Mouse (Mus musculus) limb, embryonic 13.5 days (tissue): ENCODE results near the gene Lama5. TPM values are rescaled to one million over a fixed set of nuclear protein-coding genes. Genes with fewer than 3 reads are reported as not detected.
A peak's percentile ranks its signal among the peaks of the same experiment; 100 is the strongest.
"Not testable (repeated sequence)": the region's sequence is repeated elsewhere in the genome, so short reads cannot be mapped to it uniquely, and the experiment has no call there.

Experiments used
- ATAC-seq: fragments of 200-750 bp; cut with Nextera tagmentation; 2 replicates; pipeline ENCODE4 v1.8.0; 2017; ENCODE audit warnings: low read depth, moderate number of reproducible peaks, moderate TSS enrichment; ENCODE audit not compliant: low FRiP score
- H3K27ac ChIP-seq: fragments of 300-500 bp; sonication (generic); 2 replicates; pipeline ENCODE4 v1.5.1; 2015; ENCODE audit warnings: inconsistent platforms, mild to moderate bottlenecking, moderate library complexity
- H3K27me3 ChIP-seq: fragments of 300-500 bp; sonication (generic); 2 replicates; pipeline ENCODE4 v1.6.1; 2015; ENCODE audit warnings: mild to moderate bottlenecking, inconsistent platforms
- H3K36me3 ChIP-seq: fragments of 300-500 bp; sonication (generic); 2 replicates; pipeline ENCODE4 v1.6.1; 2015; ENCODE audit warnings: inconsistent platforms, mild to moderate bottlenecking, moderate library complexity
- H3K4me1 ChIP-seq: fragments of 300-500 bp; sonication (generic); 2 replicates; pipeline ENCODE4 v1.6.1; 2015; ENCODE audit warnings: inconsistent platforms
- H3K4me2 ChIP-seq: fragments of 300-500 bp; sonication (generic); replicated peaks from 2 replicates; pipeline ENCODE4 v1.6.1; 2015; ENCODE audit warnings: inconsistent platforms, mild to moderate bottlenecking, moderate library complexity
- H3K4me3 ChIP-seq: fragments of 300-500 bp; sonication (generic); 2 replicates; pipeline ENCODE4 v1.5.1; 2015; ENCODE audit warnings: moderate library complexity, mild to moderate bottlenecking, inconsistent platforms
- H3K9ac ChIP-seq: fragments of 300-500 bp; sonication (generic); 2 replicates; pipeline ENCODE4 v1.6.1; 2015; ENCODE audit warnings: mild to moderate bottlenecking, inconsistent platforms
- H3K9me3 ChIP-seq: fragments of 300-500 bp; sonication (generic); 2 replicates; pipeline ENCODE4 v1.6.1; 2016; ENCODE audit warnings: inconsistent platforms
- WGBS: fragments of 180-500 bp; shearing (Covaris S2); methylation state at CpG from one replicate; pipeline ENCODE4 v1.1.7; 2015; 5-methylcytosine and 5-hydroxymethylcytosine counted together
- polyA plus RNA-seq: library from polyadenylated mRNA; unstranded; fragments of >200 nt; fragmentation: Nextera tagmentation; extraction: Ambion mirVana; gene quantifications from 2 replicates; pipeline ENCODE4 v1.2.1, GENCODE M21; 2015

The Lama5 gene
- polyA plus RNA-seq, 1 experiment from 2014 or later: 15.8 TPM

- Histone ChIP-seq H3K4me3 (no peak overlapping the region), H3K36me3 (peaks cover 62% of the 10 kb centered on the region), H3K4me2 (no peak overlapping the region), H3K9ac (no peak overlapping the region; the same call in 1 of the 2 replicates), H3K27me3 (no peaks in the 10 kb centered on the region), H3K4me1 (peaks cover 20% of the 10 kb centered on the region), H3K27ac (no peak overlapping the region), H3K9me3 (no peaks in the 10 kb centered on the region)
- 90% methylated on average over 5 of the region's 5 CpGs for WGBS
- ATAC-seq: no peak
These were observed 51.5 kb downstream of the Lama5 start for GRCm38 (mm10) chr2:180174121-180174520.

GRCm38 (mm10) chr2:180173711-180174110, 51.9 kb downstream of the Lama5 start:
- 91% methylated on average over 8 of the region's 8 CpGs for WGBS
- not testable (repeated sequence) for H3K9me3 ChIP-seq, H3K9ac ChIP-seq, H3K4me3 ChIP-seq, H3K27me3 ChIP-seq, ATAC-seq, H3K27ac ChIP-seq
- Histone ChIP-seq H3K4me2 (peak overlapping the region; percentile 99), H3K4me1 (peaks cover 20% of the 10 kb centered on the region), H3K36me3 (peaks cover 58% of the 10 kb centered on the region)

- WGBS: 79% methylated on average over 4 of the region's 4 CpGs
- no peak overlapping the region; the same call in 1 of the 2 replicates for H3K9ac ChIP-seq
- H3K9me3 ChIP-seq: no peaks in the 10 kb centered on the region
- no peak for ATAC-seq
- H3K27ac ChIP-seq: no peak overlapping the region
- peaks cover 20% of the 10 kb centered on the region for H3K4me1 ChIP-seq
- no peaks in the 10 kb centered on the region for H3K27me3 ChIP-seq
- peak overlapping the region; percentile 99 for H3K4me2 ChIP-seq
- peak overlapping the region; percentile 98 for H3K4me3 ChIP-seq
- H3K36me3 ChIP-seq: peaks cover 52% of the 10 kb centered on the region
These were observed 52.5 kb downstream of the Lama5 start for GRCm38 (mm10) chr2:180173163-180173562.

GRCm38 (mm10) chr2:180172152-180172551, 53.5 kb downstream of the Lama5 start:
- no peak overlapping the region for H3K27ac ChIP-seq
- WGBS: 5% methylated on average over 9 of the region's 9 CpGs

GRCm38 (mm10) chr2:180171522-180172070, 54.1 kb downstream of the Lama5 start:
- Histone ChIP-seq H3K36me3 (peaks cover 36% of the 10 kb centered on the region), H3K27me3 (no peaks in the 10 kb centered on the region), H3K4me1 (peaks cover 20% of the 10 kb centered on the region), H3K27ac (peak overlapping the region; percentile 85), H3K4me3 (peak overlapping the region; percentile 98), H3K9me3 (no peaks in the 10 kb centered on the region), H3K4me2 (peak overlapping the region; percentile 99), H3K9ac (peak overlapping the region; percentile 97)
- under 1% methylated on average over 74 of the region's 80 CpGs for WGBS
- ATAC-seq: peak; percentile 68

More at GRCm38 (mm10) chr2:180172152-180172551, 53.5 kb downstream of the Lama5 start:
- ATAC-seq: no peak
- H3K9ac ChIP-seq: peak overlapping the region; percentile 97
- no peaks in the 10 kb centered on the region for H3K27me3 ChIP-seq
- peak overlapping the region; percentile 99 for H3K4me2 ChIP-seq
- H3K4me3 ChIP-seq: peak overlapping the region; percentile 98
- H3K36me3 ChIP-seq: peaks cover 42% of the 10 kb centered on the region
- peaks cover 20% of the 10 kb centered on the region for H3K4me1 ChIP-seq
- no peaks in the 10 kb centered on the region for H3K9me3 ChIP-seq

GRCm38 (mm10) chr2:180170806-180171521, 54.7 kb downstream of the Lama5 start, which contains the start of gene Adrm1:
Gene Adrm1, plus strand, starts transcription at chr2:180171485.
- Histone ChIP-seq H3K27me3 (no peaks in the 10 kb centered on the region), H3K4me3 (peak within 1 kb of the TSS; percentile 98), H3K4me1 (peaks cover 20% of the 10 kb centered on the region), H3K27ac (peak within 1 kb of the TSS; percentile 85), H3K36me3 (peaks cover 30% of the 10 kb centered on the region), H3K4me2 (peak within 1 kb of the TSS; percentile 99), H3K9ac (peak within 1 kb of the TSS; percentile 97), H3K9me3 (no peaks in the 10 kb centered on the region)
- WGBS: 3% methylated on average over 41 of the region's 41 CpGs
- peak; percentile 98 for ATAC-seq

GRCm38 (mm10) chr2:180170151-180170805, 55.4 kb downstream of the Lama5 start:
- peak overlapping the region; percentile 62; the same call in 1 of the 2 replicates for H3K9ac ChIP-seq
- H3K4me2 ChIP-seq: peak overlapping the region; percentile 71
- peaks cover 20% of the 10 kb centered on the region for H3K4me1 ChIP-seq
- no peak overlapping the region for H3K27ac ChIP-seq
- H3K27me3 ChIP-seq: no peaks in the 10 kb centered on the region
- H3K4me3 ChIP-seq: peak overlapping the region; percentile 98
- H3K9me3 ChIP-seq: no peaks in the 10 kb centered on the region
- ATAC-seq: no peak
- 85% methylated on average over 11 of the region's 11 CpGs for WGBS
- peaks cover 23% of the 10 kb centered on the region for H3K36me3 ChIP-seq

- 80% methylated on average over 2 of the region's 2 CpGs for WGBS
- peaks cover 23% of the 10 kb centered on the region for H3K36me3 ChIP-seq
- no peak overlapping the region for H3K4me3 ChIP-seq
- H3K4me2 ChIP-seq: no peak overlapping the region
- H3K4me1 ChIP-seq: 0 out of 2 replicates have a peak, but pooled peaks cover 4% of the 10 kb centered on the region
- H3K27ac ChIP-seq: no peak overlapping the region
- no peaks in the 10 kb centered on the region for H3K27me3 ChIP-seq
- ATAC-seq: no peak
- H3K9me3 ChIP-seq: no peaks in the 10 kb centered on the region
- no peak overlapping the region for H3K9ac ChIP-seq
These were observed 58.8 kb downstream of the Lama5 start for GRCm38 (mm10) chr2:180166869-180167268.

GRCm38 (mm10) chr2:180165855-180166254, 59.8 kb downstream of the Lama5 start:
- Histone ChIP-seq H3K4me3 (no peak overlapping the region), H3K4me1 (0 out of 2 replicates have a peak, but pooled peaks cover 3% of the 10 kb centered on the region), H3K36me3 (peaks cover 33% of the 10 kb centered on the region), H3K9me3 (no peaks in the 10 kb centered on the region), H3K4me2 (no peak overlapping the region), H3K9ac (no peak overlapping the region), H3K27me3 (no peaks in the 10 kb centered on the region), H3K27ac (no peak overlapping the region)
- no peak for ATAC-seq
- WGBS: 86% methylated on average over 2 of the region's 2 CpGs

- no peaks in the 10 kb centered on the region for H3K27me3 ChIP-seq
- no peaks in the 10 kb centered on the region for H3K4me1 ChIP-seq
- ATAC-seq: no peak
- peaks cover 83% of the 10 kb centered on the region for H3K36me3 ChIP-seq
- H3K4me2 ChIP-seq: no peak overlapping the region
- H3K9me3 ChIP-seq: no peaks in the 10 kb centered on the region
- no peak overlapping the region for H3K4me3 ChIP-seq
- H3K9ac ChIP-seq: no peak overlapping the region
- 85% methylated on average over 3 of the region's 3 CpGs for WGBS
- no peak overlapping the region for H3K27ac ChIP-seq
These were observed 67.0 kb downstream of the Lama5 start for GRCm38 (mm10) chr2:180158627-180159026.

- WGBS: 44% methylated on average over 3 of the region's 3 CpGs
- Histone ChIP-seq H3K4me1 (no peaks in the 10 kb centered on the region), H3K36me3 (peaks cover 85% of the 10 kb centered on the region), H3K27me3 (no peaks in the 10 kb centered on the region), H3K9ac (no peak overlapping the region), H3K4me3 (no peak overlapping the region), H3K9me3 (no peaks in the 10 kb centered on the region), H3K27ac (no peak overlapping the region), H3K4me2 (no peak overlapping the region)
- no peak for ATAC-seq
These were observed 70.9 kb downstream of the Lama5 start for GRCm38 (mm10) chr2:180154796-180155195.

GRCm38 (mm10) chr2:180148551-180148950, 77.1 kb downstream of the Lama5 start:
- ATAC-seq: no peak
- H3K4me1 ChIP-seq: no peaks in the 10 kb centered on the region
- H3K4me3 ChIP-seq: no peak overlapping the region
- H3K9ac ChIP-seq: no peak overlapping the region
- peaks cover 92% of the 10 kb centered on the region for H3K36me3 ChIP-seq
- no peak overlapping the region for H3K27ac ChIP-seq
- no peak overlapping the region for H3K4me2 ChIP-seq
- no peaks in the 10 kb centered on the region for H3K9me3 ChIP-seq
- H3K27me3 ChIP-seq: no peaks in the 10 kb centered on the region
- WGBS: 82% methylated on average over 9 of the region's 9 CpGs
